Mouse (Mus musculus): ENCODE results near the gene Gm20388. TPM values are rescaled to one million over a fixed set of nuclear protein-coding genes. Genes with fewer than 3 reads are reported as not detected.

Gm20388 gene
- polyA plus RNA-seq, 1 experiment from 2014 or later, result 2.5 TPM

- H3K27me3 ChIP-seq (ENCODE audit: low read depth, poor library complexity, severe bottlenecking), result peaks cover 4% of the 10 kb centered on the region; the same call in 1 of the 2 replicates
- no peaks in the 10 kb centered on the region for H3K36me3 ChIP-seq
- WGBS, result 67% methylated on average over 5 of the region's 5 CpGs
- DNase-seq (ENCODE audit: low spot score), result no peak
- peaks cover 23% of the 10 kb centered on the region for H3K4me1 ChIP-seq
- H3K27ac ChIP-seq, result no peak overlapping the region
- H3K9me3 ChIP-seq (replicated peaks), result no peaks in the 10 kb centered on the region
- no peak overlapping the region for H3K4me3 ChIP-seq
Measured at GRCm38 (mm10) chr8:122197342-122197741, 2286.7 kb downstream of the Gm20388 start.

GRCm38 (mm10) chr8:122198378-122199025 is 2287.9 kb downstream of the Gm20388 start:
- Histone ChIP-seq H3K9me3 (replicated peaks) (no peaks in the 10 kb centered on the region), H3K27ac (0 out of 2 replicates have a peak overlapping the region, but pooled peaks have one; percentile 7), H3K4me3 (no peak overlapping the region), H3K4me1 (peaks cover 12% of the 10 kb centered on the region), H3K36me3 (no peaks in the 10 kb centered on the region), H3K27me3 (ENCODE audit: low read depth, poor library complexity, severe bottlenecking) (no peaks in the 10 kb centered on the region)
- 77% methylated on average over 12 of the region's 12 CpGs for WGBS
- no peak for DNase-seq (ENCODE audit: low spot score)

- WGBS, result 85% methylated on average over 9 of the region's 9 CpGs
- Histone ChIP-seq H3K4me3 (no peak overlapping the region), H3K36me3 (no peaks in the 10 kb centered on the region), H3K4me1 (peaks cover 6% of the 10 kb centered on the region; the same call in 1 of the 2 replicates), H3K27me3 (ENCODE audit: low read depth, poor library complexity, severe bottlenecking) (no peaks in the 10 kb centered on the region), H3K27ac (no peak overlapping the region), H3K9me3 (replicated peaks) (no peaks in the 10 kb centered on the region)
- no peak for DNase-seq (ENCODE audit: low spot score)
Measured at GRCm38 (mm10) chr8:122199191-122199590, 2288.6 kb downstream of the Gm20388 start.

- Histone ChIP-seq H3K4me1 (peaks cover 5% of the 10 kb centered on the region; the same call in 1 of the 2 replicates), H3K27ac (no peak overlapping the region; the same call in 1 of the 2 replicates), H3K4me3 (no peak overlapping the region), H3K9me3 (replicated peaks) (no peaks in the 10 kb centered on the region), H3K27me3 (ENCODE audit: low read depth, poor library complexity, severe bottlenecking) (no peaks in the 10 kb centered on the region), H3K36me3 (no peaks in the 10 kb centered on the region)
- WGBS, result 92% methylated on average over 4 of the region's 4 CpGs
- no peak for DNase-seq (ENCODE audit: low spot score)
Measured at GRCm38 (mm10) chr8:122199841-122200240, 2289.2 kb downstream of the Gm20388 start.

- Histone ChIP-seq H3K4me3 (no peak overlapping the region), H3K9me3 (replicated peaks) (peaks cover 2% of the 10 kb centered on the region; the same call in 1 of the 2 replicates), H3K4me1 (no peaks in the 10 kb centered on the region), H3K27me3 (ENCODE audit: low read depth, poor library complexity, severe bottlenecking) (no peaks in the 10 kb centered on the region), H3K36me3 (no peaks in the 10 kb centered on the region), H3K27ac (no peak overlapping the region)
- DNase-seq (ENCODE audit: low spot score), result no peak
- WGBS, result 93% methylated on average over 3 of the region's 3 CpGs
Measured at GRCm38 (mm10) chr8:122211591-122211990, 2300.9 kb downstream of the Gm20388 start.

GRCm38 (mm10) chr8:122215630-122216029 is 2305.0 kb downstream of the Gm20388 start:
- no peaks in the 10 kb centered on the region for H3K4me1 ChIP-seq
- no peak overlapping the region for H3K4me3 ChIP-seq
- no peaks in the 10 kb centered on the region for H3K9me3 ChIP-seq (replicated peaks)
- no peak overlapping the region for H3K27ac ChIP-seq
- DNase-seq (ENCODE audit: low spot score), result no peak
- 0 out of 2 replicates have a peak, but pooled peaks cover 6% of the 10 kb centered on the region for H3K27me3 ChIP-seq (ENCODE audit: low read depth, poor library complexity, severe bottlenecking)
- no peaks in the 10 kb centered on the region for H3K36me3 ChIP-seq
- 82% methylated on average over 8 of the region's 8 CpGs for WGBS

GRCm38 (mm10) chr8:122216433-122216832 is 2305.8 kb downstream of the Gm20388 start:
- H3K27me3 ChIP-seq (ENCODE audit: low read depth, poor library complexity, severe bottlenecking), result 0 out of 2 replicates have a peak, but pooled peaks cover 10% of the 10 kb centered on the region
- H3K36me3 ChIP-seq, result no peaks in the 10 kb centered on the region
- H3K4me1 ChIP-seq, result no peaks in the 10 kb centered on the region
- H3K9me3 ChIP-seq (replicated peaks), result no peaks in the 10 kb centered on the region
- H3K4me3 ChIP-seq, result no peak overlapping the region
- DNase-seq (ENCODE audit: low spot score), result no peak
- H3K27ac ChIP-seq, result no peak overlapping the region
- WGBS, result 74% methylated on average over 6 of the region's 6 CpGs

GRCm38 (mm10) chr8:122217456-122218177 is 2307.0 kb downstream of the Gm20388 start:
- H3K9me3 ChIP-seq (replicated peaks), result no peaks in the 10 kb centered on the region
- H3K4me3 ChIP-seq, result no peak overlapping the region
- no peak overlapping the region for H3K27ac ChIP-seq
- 80% methylated on average over 10 of the region's 10 CpGs for WGBS
- H3K4me1 ChIP-seq, result no peaks in the 10 kb centered on the region
- no peak for DNase-seq (ENCODE audit: low spot score)
- H3K36me3 ChIP-seq, result no peaks in the 10 kb centered on the region
- H3K27me3 ChIP-seq (ENCODE audit: low read depth, poor library complexity, severe bottlenecking), result 0 out of 2 replicates have a peak, but pooled peaks cover 13% of the 10 kb centered on the region

- no peaks in the 10 kb centered on the region for H3K9me3 ChIP-seq (replicated peaks)
- peak overlapping the region; percentile 27; the same call in 1 of the 2 replicates for H3K27ac ChIP-seq
- H3K4me3 ChIP-seq, result no peak overlapping the region
- 81% methylated on average over 10 of the region's 10 CpGs for WGBS
- no peak for DNase-seq (ENCODE audit: low spot score)
- H3K36me3 ChIP-seq, result no peaks in the 10 kb centered on the region
- peaks cover 22% of the 10 kb centered on the region for H3K4me1 ChIP-seq
- peaks cover 48% of the 10 kb centered on the region for H3K27me3 ChIP-seq (ENCODE audit: low read depth, poor library complexity, severe bottlenecking)
Measured at GRCm38 (mm10) chr8:122223976-122224649, 2313.5 kb downstream of the Gm20388 start.

GRCm38 (mm10) chr8:122224650-122225022 is 2314.0 kb downstream of the Gm20388 start:
- peaks cover 54% of the 10 kb centered on the region for H3K27me3 ChIP-seq (ENCODE audit: low read depth, poor library complexity, severe bottlenecking)
- H3K36me3 ChIP-seq, result no peaks in the 10 kb centered on the region
- H3K4me3 ChIP-seq, result no peak overlapping the region
- DNase-seq (ENCODE audit: low spot score), result no peak
- peak overlapping the region; percentile 27; the same call in 1 of the 2 replicates for H3K27ac ChIP-seq
- 75% methylated on average over 6 of the region's 6 CpGs for WGBS
- H3K4me1 ChIP-seq, result peaks cover 24% of the 10 kb centered on the region
- H3K9me3 ChIP-seq (replicated peaks), result no peaks in the 10 kb centered on the region

- WGBS, result 69% methylated on average over 10 of the region's 10 CpGs
- no peak for DNase-seq (ENCODE audit: low spot score)
- peaks cover 32% of the 10 kb centered on the region for H3K4me1 ChIP-seq
- H3K27ac ChIP-seq, result no peak overlapping the region
- no peak overlapping the region for H3K4me3 ChIP-seq
- no peaks in the 10 kb centered on the region for H3K36me3 ChIP-seq
- H3K9me3 ChIP-seq (replicated peaks), result no peaks in the 10 kb centered on the region
- H3K27me3 ChIP-seq (ENCODE audit: low read depth, poor library complexity, severe bottlenecking), result peaks cover 62% of the 10 kb centered on the region
Measured at GRCm38 (mm10) chr8:122225446-122225845, 2314.8 kb downstream of the Gm20388 start.

GRCm38 (mm10) chr8:122227345-122227744 is 2316.7 kb downstream of the Gm20388 start:
- Histone ChIP-seq H3K27me3 (ENCODE audit: low read depth, poor library complexity, severe bottlenecking) (peaks cover 75% of the 10 kb centered on the region), H3K4me1 (peaks cover 39% of the 10 kb centered on the region), H3K27ac (no peak overlapping the region), H3K36me3 (no peaks in the 10 kb centered on the region), H3K4me3 (no peak overlapping the region), H3K9me3 (replicated peaks) (no peaks in the 10 kb centered on the region)
- no peak for DNase-seq (ENCODE audit: low spot score)
- 92% methylated on average over 6 of the region's 6 CpGs for WGBS
